8 mouse cellular contexts compared by ENCODE assay signal in the genomic region with DNA sequence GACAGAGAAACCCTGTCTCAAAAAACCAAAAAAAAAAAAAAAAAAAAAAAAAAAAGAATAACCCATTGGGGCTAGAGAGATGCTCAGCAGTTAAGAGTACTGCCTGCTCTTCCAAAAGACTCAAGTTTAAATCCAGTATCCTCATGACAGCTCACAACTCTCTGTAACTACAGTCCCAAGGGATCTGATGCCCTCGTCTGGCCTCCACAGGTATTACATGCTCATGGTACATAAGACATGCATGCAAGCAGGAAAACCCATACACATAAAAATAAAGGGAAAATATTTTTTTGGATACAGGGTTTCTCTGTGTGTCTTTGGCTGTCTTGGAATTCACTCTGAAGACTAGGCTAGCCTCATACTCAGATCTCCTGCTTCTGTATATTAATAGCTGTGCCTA.
DNase-seq lines count a peak whose midpoint lies in the region; ATAC-seq lines count a peak whose summit lies in the region.

No protein-coding gene starts in this region.

- WGBS in hindbrain, embryonic 11.5 days, result 7% methylated on average over 1 of the region's 1 CpGs
- WGBS in hindbrain, embryonic 13.5 days, result 23% methylated on average over 1 of the region's 1 CpGs
- 10% methylated on average over 1 of the region's 1 CpGs for WGBS in embryonic facial prominence, embryonic 11.5 days
- 28% methylated on average over 1 of the region's 1 CpGs for WGBS in limb, embryonic 11.5 days
- WGBS in hindbrain, embryonic 12.5 days, result 7% methylated on average over 1 of the region's 1 CpGs

- ATAC-seq in hindbrain, embryonic 11.5 days (ENCODE audit: low FRiP score), result no peak
- no peak for ATAC-seq in hindbrain, embryonic 13.5 days (ENCODE audit: low FRiP score)
- ATAC-seq in embryonic facial prominence, embryonic 11.5 days (replicated peaks; ENCODE audit: insufficient number of reproducible peaks, low FRiP score, low TSS enrichment, low read depth), result no peak
- ATAC-seq in limb, embryonic 11.5 days (ENCODE audit: insufficient number of reproducible peaks, low FRiP score, low TSS enrichment, low read depth), result no peak
- ATAC-seq in hindbrain, embryonic 12.5 days (ENCODE audit: low FRiP score), result no peak

- no peaks in the 10 kb centered on the region for H3K36me3 ChIP-seq in hindbrain, embryonic 11.5 days (ENCODE audit: control insufficient read depth, insufficient read depth, low read length)
- H3K36me3 ChIP-seq in hindbrain, embryonic 13.5 days, result no peaks in the 10 kb centered on the region
- H3K36me3 ChIP-seq in embryonic facial prominence, embryonic 11.5 days (replicated peaks; ENCODE audit: control insufficient read depth, insufficient read depth, low read depth, low read length), result no peaks in the 10 kb centered on the region
- no peaks in the 10 kb centered on the region for H3K36me3 ChIP-seq in limb, embryonic 11.5 days (ENCODE audit: control insufficient read depth, insufficient read depth, low read length)
- H3K36me3 ChIP-seq in hindbrain, embryonic 12.5 days, result no peaks in the 10 kb centered on the region

- DNase-seq in hindbrain, embryonic 11.5 days (ENCODE audit: low spot score), result peak; percentile 70
- peak; percentile 36 to 70 for DNase-seq in CD8-positive naive resting alpha-beta T cell, adult 2 months (ENCODE audit: low read depth in 2 of 2, low spot score in 2 of 2)
- DNase-seq in T-cell, adult 2 months (ENCODE audit: low spot score), result peak; percentile 64
- peak; percentile 63 for DNase-seq in embryonic facial prominence, embryonic 11.5 days (ENCODE audit: low spot score)
- DNase-seq in limb, embryonic 11.5 days (ENCODE audit: low spot score), result peak; percentile 62
- DNase-seq in right cerebral cortex, postnatal 14 days, result peak; percentile 64

- no peak overlapping the region for H3K4me3 ChIP-seq in hindbrain, embryonic 11.5 days (ENCODE audit: low read depth, low read length)
- H3K4me3 ChIP-seq in hindbrain, embryonic 13.5 days, result no peak overlapping the region
- no peak overlapping the region for H3K4me3 ChIP-seq in embryonic facial prominence, embryonic 11.5 days (ENCODE audit: low read depth, low read length)
- no peak overlapping the region for H3K4me3 ChIP-seq in limb, embryonic 11.5 days (ENCODE audit: low read depth, low read length)
- H3K4me3 ChIP-seq in hindbrain, embryonic 12.5 days, result no peak overlapping the region

- no peak overlapping the region for H3K27ac ChIP-seq in hindbrain, embryonic 11.5 days (ENCODE audit: low read depth, low read length)
- no peak overlapping the region for H3K27ac ChIP-seq in hindbrain, embryonic 13.5 days
- no peak overlapping the region for H3K27ac ChIP-seq in embryonic facial prominence, embryonic 11.5 days (replicated peaks; ENCODE audit: low read depth, low read length)
- no peak overlapping the region for H3K27ac ChIP-seq in limb, embryonic 11.5 days (replicated peaks; ENCODE audit: low read depth, low read length)
- no peak overlapping the region for H3K27ac ChIP-seq in hindbrain, embryonic 12.5 days

- H3K4me1 ChIP-seq in hindbrain, embryonic 11.5 days (replicated peaks; ENCODE audit: control insufficient read depth, insufficient read depth, low read length), result no peaks in the 10 kb centered on the region
- peaks cover 5% of the 10 kb centered on the region; the same call in 1 of the 2 replicates for H3K4me1 ChIP-seq in hindbrain, embryonic 13.5 days (replicated peaks)
- no peaks in the 10 kb centered on the region for H3K4me1 ChIP-seq in embryonic facial prominence, embryonic 11.5 days (ENCODE audit: control insufficient read depth, insufficient read depth, low read length)
- H3K4me1 ChIP-seq in limb, embryonic 11.5 days (ENCODE audit: control insufficient read depth, insufficient read depth, low read length), result peaks cover 3% of the 10 kb centered on the region; the same call in 1 of the 2 replicates
- H3K4me1 ChIP-seq in hindbrain, embryonic 12.5 days, result no peaks in the 10 kb centered on the region; the same call in 1 of the 2 replicates

- H3K9ac ChIP-seq in hindbrain, embryonic 11.5 days (ENCODE audit: low read depth, low read length), result no peak overlapping the region
- no peak overlapping the region for H3K9ac ChIP-seq in hindbrain, embryonic 13.5 days
- H3K9ac ChIP-seq in embryonic facial prominence, embryonic 11.5 days (replicated peaks; ENCODE audit: low read length), result no peak overlapping the region
- H3K9ac ChIP-seq in limb, embryonic 11.5 days (ENCODE audit: low read length), result no peak overlapping the region
- H3K9ac ChIP-seq in hindbrain, embryonic 12.5 days, result no peak overlapping the region

- H3K27me3 ChIP-seq in hindbrain, embryonic 11.5 days (ENCODE audit: control insufficient read depth, insufficient read depth, low read length), result no peaks in the 10 kb centered on the region
- no peaks in the 10 kb centered on the region for H3K27me3 ChIP-seq in hindbrain, embryonic 13.5 days
- no peaks in the 10 kb centered on the region for H3K27me3 ChIP-seq in embryonic facial prominence, embryonic 11.5 days (ENCODE audit: control insufficient read depth, insufficient read depth, low read length)
- H3K27me3 ChIP-seq in limb, embryonic 11.5 days (ENCODE audit: control insufficient read depth, insufficient read depth, low read length), result no peaks in the 10 kb centered on the region
- no peaks in the 10 kb centered on the region for H3K27me3 ChIP-seq in hindbrain, embryonic 12.5 days

- H3K4me2 ChIP-seq in hindbrain, embryonic 11.5 days (replicated peaks; ENCODE audit: low read depth, low read length), result no peak overlapping the region
- no peak overlapping the region for H3K4me2 ChIP-seq in hindbrain, embryonic 13.5 days
- no peak overlapping the region for H3K4me2 ChIP-seq in embryonic facial prominence, embryonic 11.5 days (ENCODE audit: low read depth, low read length)
- no peak overlapping the region for H3K4me2 ChIP-seq in limb, embryonic 11.5 days (ENCODE audit: low read depth, severe bottlenecking)
- H3K4me2 ChIP-seq in hindbrain, embryonic 12.5 days (replicated peaks), result no peak overlapping the region

- H3K9me3 ChIP-seq in hindbrain, embryonic 11.5 days (ENCODE audit: control insufficient read depth, low read length), result no peaks in the 10 kb centered on the region
- H3K9me3 ChIP-seq in hindbrain, embryonic 13.5 days, result no peaks in the 10 kb centered on the region
- H3K9me3 ChIP-seq in embryonic facial prominence, embryonic 11.5 days (replicated peaks; ENCODE audit: control insufficient read depth, low read length), result no peaks in the 10 kb centered on the region
- no peaks in the 10 kb centered on the region for H3K9me3 ChIP-seq in limb, embryonic 11.5 days (ENCODE audit: control insufficient read depth, low read length)
- H3K9me3 ChIP-seq in hindbrain, embryonic 12.5 days (replicated peaks), result no peaks in the 10 kb centered on the region
